Mouse (Mus musculus) intestine, embryonic 14.5 days (tissue): ENCODE data around the gene Kalrn. TPM values are rescaled to one million over a fixed set of nuclear protein-coding genes. Genes with fewer than 3 reads are reported as not detected.

Experiments
- ATAC-seq: fragments of 200-750 bp; cut with Nextera tagmentation; replicated peaks from 2 replicates; pipeline ENCODE4 v1.8.0; 2017; ENCODE audit warnings: low read depth, moderate number of reproducible peaks, moderate TSS enrichment, moderate library complexity; ENCODE audit not compliant: low FRiP score, low TSS enrichment
- DNase-seq: peaks from one replicate; pipeline ENCODE4 v3.0.0-alpha.2; 2018; ENCODE audit warnings: low spot score
- H3K27ac ChIP-seq: fragments of 300-500 bp; sonication (generic); 2 replicates; pipeline ENCODE4 v1.5.1; 2014; ENCODE audit warnings: low read depth, mild to moderate bottlenecking, control low read depth
- H3K27me3 ChIP-seq: fragments of 300-500 bp; sonication (generic); replicated peaks from 2 replicates; pipeline ENCODE4 v1.6.1; 2014; ENCODE audit warnings: low read length, control low read depth; ENCODE audit not compliant: control insufficient read depth, insufficient read depth
- H3K36me3 ChIP-seq: fragments of 300-500 bp; sonication (generic); 2 replicates; pipeline ENCODE4 v1.6.1; 2014; ENCODE audit warnings: low read length, control low read depth; ENCODE audit not compliant: control insufficient read depth, insufficient read depth
- H3K4me1 ChIP-seq: fragments of 300-500 bp; sonication (generic); replicated peaks from 2 replicates; pipeline ENCODE4 v1.6.1; 2014; ENCODE audit warnings: low read length, control low read depth, mixed read lengths; ENCODE audit not compliant: control insufficient read depth, insufficient read depth
- H3K4me2 ChIP-seq: fragments of 300-500 bp; sonication (generic); 2 replicates; pipeline ENCODE4 v1.6.1; 2014; ENCODE audit warnings: low read length
- H3K4me3 ChIP-seq: fragments of 300-500 bp; sonication (generic); 2 replicates; pipeline ENCODE4 v1.5.1; 2014; ENCODE audit warnings: low read depth, low read length, control low read depth, mixed read lengths
- H3K9ac ChIP-seq: fragments of 300-500 bp; sonication (generic); 2 replicates; pipeline ENCODE4 v1.6.1; 2014; ENCODE audit warnings: mild to moderate bottlenecking, low read length
- H3K9me3 ChIP-seq: fragments of 300-500 bp; sonication (generic); 2 replicates; pipeline ENCODE4 v1.6.1; 2016; ENCODE audit warnings: low read length, control low read depth; ENCODE audit not compliant: control insufficient read depth
- WGBS: fragments of 180-500 bp; shearing (Covaris S2); extraction: QIAGEN DNeasy Blood & Tissue Kit; methylation state at CpG from one replicate; pipeline ENCODE4 v1.1.7; 2014; 5-methylcytosine and 5-hydroxymethylcytosine counted together
- polyA plus RNA-seq: library from polyadenylated mRNA; unstranded; fragments of >200 nt; fragmentation: Nextera tagmentation; extraction: Ambion mirVana; gene quantifications from 2 replicates; pipeline ENCODE4 v1.2.1, GENCODE M21; 2014

Gene Kalrn
- polyA plus RNA-seq, 1 experiment from 2014 or later = 20.1 TPM

DNA sequence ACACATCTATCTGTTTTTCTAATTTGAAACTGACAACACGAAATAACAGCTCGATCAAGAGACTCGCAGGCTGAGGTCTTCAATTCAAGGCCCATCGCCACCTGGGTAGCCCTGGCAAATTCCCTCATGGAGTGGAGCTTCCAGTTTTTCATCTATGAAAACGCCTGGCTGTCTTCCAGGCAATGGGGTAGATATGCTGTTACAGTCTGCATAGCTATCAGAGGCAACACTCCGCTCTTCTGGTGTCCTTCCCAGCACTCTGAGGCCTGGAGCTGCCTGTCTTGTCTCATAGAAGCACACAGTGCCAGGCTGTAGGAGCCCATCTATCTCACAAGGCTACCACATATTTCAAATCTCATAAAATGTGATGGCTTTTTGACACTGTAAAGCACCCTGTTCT is 87.8 kb downstream of the Kalrn start:
- WGBS = 76% methylated on average over 6 of the region's 6 CpGs
- no peak for DNase-seq

GRCm38 (mm10) chr16:34484921-34485320 is 88.4 kb downstream of the Kalrn start:
- DNase-seq = no peak
- Histone ChIP-seq H3K4me2 (no peak overlapping the region), H3K4me3 (no peak overlapping the region), H3K27me3 (no peaks in the 10 kb centered on the region), H3K36me3 (no peaks in the 10 kb centered on the region), H3K9ac (no peak overlapping the region), H3K4me1 (peaks cover 14% of the 10 kb centered on the region), H3K27ac (no peak overlapping the region), H3K9me3 (no peaks in the 10 kb centered on the region)
- 63% methylated on average over 3 of the region's 3 CpGs for WGBS
- ATAC-seq = no peak

More for the DNA sequence above, 87.8 kb downstream of the Kalrn start:
- Histone ChIP-seq H3K27ac (no peak overlapping the region), H3K9me3 (no peaks in the 10 kb centered on the region), H3K4me3 (no peak overlapping the region), H3K27me3 (no peaks in the 10 kb centered on the region), H3K9ac (no peak overlapping the region), H3K4me1 (peaks cover 15% of the 10 kb centered on the region), H3K36me3 (no peaks in the 10 kb centered on the region), H3K4me2 (no peak overlapping the region)
- no peak for ATAC-seq

GRCm38 (mm10) chr16:34484213-34484612 is 89.1 kb downstream of the Kalrn start:
- no peak overlapping the region for H3K4me3 ChIP-seq
- H3K27ac ChIP-seq = no peak overlapping the region
- WGBS = 92% methylated on average over 1 of the region's 1 CpGs
- no peak overlapping the region for H3K4me2 ChIP-seq
- ATAC-seq (no peak), DNase-seq (no peak)
- H3K36me3 ChIP-seq = no peaks in the 10 kb centered on the region
- no peaks in the 10 kb centered on the region for H3K9me3 ChIP-seq
- no peaks in the 10 kb centered on the region for H3K27me3 ChIP-seq
- H3K9ac ChIP-seq = no peak overlapping the region
- H3K4me1 ChIP-seq = peaks cover 14% of the 10 kb centered on the region

DNA sequence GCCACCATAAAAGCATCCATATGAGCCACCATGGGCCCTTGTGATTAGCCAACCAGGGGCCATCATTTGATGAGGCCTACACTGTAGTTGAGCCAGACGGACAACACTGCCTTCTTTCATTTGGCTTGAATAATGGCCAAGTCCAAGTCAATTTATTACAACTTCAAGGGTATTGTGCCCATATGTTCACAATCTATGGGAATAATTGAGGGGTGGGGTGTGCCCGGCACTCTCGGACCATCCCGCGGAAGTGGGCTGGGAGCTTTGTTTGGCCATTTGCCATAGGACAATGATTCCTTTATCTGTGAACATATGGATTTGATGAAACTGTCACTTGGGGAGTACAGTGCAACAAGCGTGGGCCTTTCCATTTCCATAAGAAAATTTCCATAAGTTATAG is 89.6 kb downstream of the Kalrn start:
- WGBS = 85% methylated on average over 6 of the region's 6 CpGs
- no peak for DNase-seq
- Histone ChIP-seq H3K36me3 (no peaks in the 10 kb centered on the region), H3K27ac (no peak overlapping the region), H3K9ac (no peak overlapping the region), H3K9me3 (no peaks in the 10 kb centered on the region), H3K27me3 (no peaks in the 10 kb centered on the region), H3K4me1 (peaks cover 14% of the 10 kb centered on the region), H3K4me3 (no peak overlapping the region), H3K4me2 (no peak overlapping the region)
- no peak for ATAC-seq

GRCm38 (mm10) chr16:34474741-34475140 is 98.6 kb downstream of the Kalrn start:
- 60% methylated on average over 4 of the region's 4 CpGs for WGBS
- no peaks in the 10 kb centered on the region for H3K36me3 ChIP-seq
- no peak overlapping the region for H3K4me2 ChIP-seq
- no peak for ATAC-seq
- peaks cover 16% of the 10 kb centered on the region for H3K4me1 ChIP-seq
- H3K4me3 ChIP-seq = no peak overlapping the region
- DNase-seq = no peak
- no peaks in the 10 kb centered on the region for H3K27me3 ChIP-seq
- H3K27ac ChIP-seq = no peak overlapping the region
- H3K9me3 ChIP-seq = no peaks in the 10 kb centered on the region
- H3K9ac ChIP-seq = no peak overlapping the region

DNA sequence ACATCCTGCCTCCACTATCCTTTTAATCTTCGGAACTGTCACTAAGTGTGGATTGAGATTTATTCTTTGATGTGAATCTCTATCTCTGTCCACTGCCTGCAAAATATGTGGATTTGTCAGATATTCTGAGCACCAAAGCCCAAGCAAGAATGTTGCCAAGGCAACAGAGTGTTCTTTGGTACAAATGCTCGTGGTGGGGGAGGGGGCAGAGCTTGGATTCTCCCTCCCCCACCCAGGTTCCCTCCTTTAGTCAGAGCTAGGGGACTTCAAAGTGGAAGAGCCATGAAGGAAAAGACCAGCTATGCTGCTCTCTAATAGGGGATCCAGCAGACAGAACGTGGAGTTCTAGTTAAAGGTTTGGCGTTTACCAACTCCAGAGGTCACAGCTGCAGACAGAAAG is 99.4 kb downstream of the Kalrn start:
- H3K4me2 ChIP-seq = no peak overlapping the region
- H3K9me3 ChIP-seq = no peaks in the 10 kb centered on the region
- H3K4me1 ChIP-seq = peaks cover 24% of the 10 kb centered on the region
- no peak overlapping the region for H3K27ac ChIP-seq
- H3K27me3 ChIP-seq = no peaks in the 10 kb centered on the region
- H3K9ac ChIP-seq = no peak overlapping the region
- no peak overlapping the region for H3K4me3 ChIP-seq
- DNase-seq = no peak
- H3K36me3 ChIP-seq = no peaks in the 10 kb centered on the region
- WGBS = 56% methylated on average over 4 of the region's 4 CpGs
- no peak for ATAC-seq

DNA sequence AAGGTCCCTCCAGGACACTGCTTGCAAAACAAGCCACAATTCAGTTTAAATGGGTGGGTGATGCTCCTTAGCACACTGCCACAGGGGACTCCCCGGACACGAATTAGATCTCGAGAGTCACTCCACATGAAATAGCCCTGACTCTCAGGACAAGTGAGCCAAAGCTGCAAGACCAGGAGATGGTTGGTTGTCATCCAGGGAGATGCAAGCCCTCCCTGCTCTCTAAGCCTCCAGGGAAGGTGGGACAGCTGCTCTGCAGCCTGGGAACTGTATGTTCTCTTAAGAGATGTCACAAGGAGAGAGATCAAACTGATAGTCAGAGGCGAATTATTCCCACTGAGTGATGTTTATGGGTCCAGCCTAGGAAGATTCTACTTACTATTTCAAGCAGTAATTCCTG is 101.9 kb downstream of the Kalrn start:
- H3K36me3 ChIP-seq = no peaks in the 10 kb centered on the region
- no peaks in the 10 kb centered on the region for H3K9me3 ChIP-seq
- no peak overlapping the region for H3K9ac ChIP-seq
- DNase-seq (no peak), ATAC-seq (no peak)
- peaks cover 39% of the 10 kb centered on the region for H3K4me1 ChIP-seq
- H3K27me3 ChIP-seq = no peaks in the 10 kb centered on the region
- 77% methylated on average over 4 of the region's 4 CpGs for WGBS
- H3K4me3 ChIP-seq = no peak overlapping the region
- no peak overlapping the region for H3K4me2 ChIP-seq
- no peak overlapping the region for H3K27ac ChIP-seq

GRCm38 (mm10) chr16:34470343-34470742 is 103.0 kb downstream of the Kalrn start:
- WGBS = 67% methylated on average over 5 of the region's 5 CpGs
- Histone ChIP-seq H3K4me1 (peaks cover 39% of the 10 kb centered on the region), H3K27me3 (no peaks in the 10 kb centered on the region), H3K9me3 (no peaks in the 10 kb centered on the region), H3K27ac (no peak overlapping the region), H3K36me3 (no peaks in the 10 kb centered on the region), H3K4me2 (no peak overlapping the region), H3K9ac (no peak overlapping the region), H3K4me3 (no peak overlapping the region)
- ATAC-seq = no peak
- DNase-seq = no peak

GRCm38 (mm10) chr16:34469277-34469868 is 104.0 kb downstream of the Kalrn start:
- no peak overlapping the region for H3K4me3 ChIP-seq
- H3K4me2 ChIP-seq = 0 out of 2 replicates have a peak overlapping the region, but pooled peaks have one; percentile 9
- no peak overlapping the region for H3K9ac ChIP-seq
- no peak overlapping the region for H3K27ac ChIP-seq
- H3K36me3 ChIP-seq = no peaks in the 10 kb centered on the region
- 30% methylated on average over 8 of the region's 8 CpGs for WGBS
- DNase-seq = no peak
- no peaks in the 10 kb centered on the region for H3K27me3 ChIP-seq
- no peaks in the 10 kb centered on the region for H3K9me3 ChIP-seq
- ATAC-seq = peak; percentile 61; the same call in 1 of the 2 replicates
- peaks cover 39% of the 10 kb centered on the region for H3K4me1 ChIP-seq
